Mouse (Mus musculus) T-helper 2 cell (primary cell): Measurements from ENCODE around the gene Nasp.

Experiments used
- in situ Hi-C: fragments of 300-600 bp; cut with MboI, MseI; formaldehyde crosslinking; loops from one replicate; pipeline ENCODE4 v1.15.1; 2025; ENCODE audit warnings: high pct_unique_total_duplicates

Nasp gene

DNA sequence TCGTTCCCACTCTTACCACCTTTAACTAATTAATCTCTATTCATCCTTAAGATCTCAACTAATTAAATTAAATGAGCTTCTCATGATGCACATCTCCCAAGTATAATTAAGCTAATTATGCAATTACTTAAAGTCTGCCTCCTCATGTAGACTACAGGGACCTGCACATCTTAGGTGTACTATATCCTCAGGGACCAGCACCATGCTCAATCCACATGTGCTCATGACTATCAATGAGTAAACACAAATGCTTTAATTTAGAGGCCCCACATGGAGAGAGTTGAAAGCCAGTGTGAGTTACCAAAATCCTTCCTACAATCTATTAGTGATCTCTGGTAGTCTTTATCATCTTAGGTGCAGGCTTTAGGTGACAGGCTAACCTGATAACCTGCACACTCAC, 7.5 kb upstream of the Nasp start:
- in situ Hi-C loops, result no loop called here

- in situ Hi-C loops, result no loop called here
Measured at GRCm38 (mm10) chr4:116627359-116627716, 403 bp downstream of the Nasp start.

GRCm38 (mm10) chr4:116626658-116627358, 933 bp downstream of the Nasp start:
- in situ Hi-C loops, result no loop called here

DNA sequence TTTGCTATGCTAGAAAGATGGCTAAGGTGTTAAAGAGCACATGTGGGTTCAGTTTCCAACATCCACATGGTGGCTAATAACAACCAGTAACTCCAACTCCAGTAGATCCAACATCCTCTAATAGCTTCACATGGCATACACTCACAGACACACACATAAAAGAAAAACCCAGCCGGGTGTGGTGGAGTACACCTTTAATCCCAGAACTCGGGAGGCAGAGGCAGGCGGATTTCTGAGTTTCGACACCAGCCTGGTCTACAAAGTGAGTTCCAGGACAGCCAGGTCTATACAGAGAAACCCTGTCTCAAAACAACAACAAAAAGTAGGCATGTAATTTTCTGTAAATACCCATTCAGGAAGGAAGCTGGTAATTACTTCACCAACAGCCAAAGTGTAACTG, 2.9 kb downstream of the Nasp start:
- in situ Hi-C loops, result no loop called here

- in situ Hi-C loops, result no loop called here
Measured at GRCm38 (mm10) chr4:116615237-116615636, 12.5 kb downstream of the Nasp start.

DNA sequence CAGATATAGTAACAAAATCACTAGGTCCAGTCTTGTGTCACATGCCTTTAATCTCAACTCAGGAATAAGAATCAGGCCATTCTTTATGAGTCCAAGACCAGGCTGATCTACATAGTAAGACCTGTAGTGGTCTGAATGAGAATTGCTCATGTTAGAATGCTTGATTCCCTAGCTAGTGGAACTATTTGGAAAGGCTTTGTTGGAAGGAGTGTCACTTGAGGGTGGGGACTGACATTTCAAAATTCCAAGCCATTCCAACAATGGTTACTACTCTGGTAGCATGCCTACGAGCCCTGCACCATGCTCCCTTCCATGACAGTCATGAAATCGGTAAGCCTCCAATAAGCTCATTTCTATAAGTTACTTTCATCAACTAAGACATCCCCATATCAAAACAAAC, 15.1 kb downstream of the Nasp start:
- in situ Hi-C loops, result no loop called here

GRCm38 (mm10) chr4:116596978-116597881, 30.5 kb downstream of the Nasp start:
- in situ Hi-C loops, result no loop called here

- in situ Hi-C loops, result no loop called here
Measured at GRCm38 (mm10) chr4:116596379-116596778, 31.4 kb downstream of the Nasp start, which contains the start of gene Ccdc17. TSS of gene Ccdc17 (plus strand) at chr4:116596654.

DNA sequence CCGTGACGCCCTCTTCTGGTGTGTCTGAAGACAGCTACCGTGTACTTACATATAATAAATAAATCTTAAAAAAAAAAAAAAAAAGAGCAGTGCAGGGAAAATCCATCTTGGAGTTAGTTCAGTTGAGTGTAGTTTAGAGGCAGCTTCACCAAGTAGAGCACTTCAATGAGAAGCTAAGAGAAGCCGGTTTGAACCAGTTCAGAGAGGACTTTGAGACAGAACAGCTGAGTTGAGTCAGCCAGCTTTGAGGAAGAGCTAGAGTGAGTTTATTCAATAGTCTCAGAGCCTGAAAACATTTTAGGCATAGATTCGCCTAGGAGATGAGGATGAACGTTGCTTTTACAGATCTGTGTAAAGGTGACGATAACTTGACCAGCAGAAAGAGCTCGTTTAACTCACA, 31.9 kb downstream of the Nasp start:
- in situ Hi-C loops, result no loop called here

GRCm38 (mm10) chr4:116558151-116558882, 69.4 kb downstream of the Nasp start:
- in situ Hi-C loops, result loop anchor here (10.0 kb wide), 1 partner anchor 724 kb away; the partner anchor contains the start of gene Mknk1

DNA sequence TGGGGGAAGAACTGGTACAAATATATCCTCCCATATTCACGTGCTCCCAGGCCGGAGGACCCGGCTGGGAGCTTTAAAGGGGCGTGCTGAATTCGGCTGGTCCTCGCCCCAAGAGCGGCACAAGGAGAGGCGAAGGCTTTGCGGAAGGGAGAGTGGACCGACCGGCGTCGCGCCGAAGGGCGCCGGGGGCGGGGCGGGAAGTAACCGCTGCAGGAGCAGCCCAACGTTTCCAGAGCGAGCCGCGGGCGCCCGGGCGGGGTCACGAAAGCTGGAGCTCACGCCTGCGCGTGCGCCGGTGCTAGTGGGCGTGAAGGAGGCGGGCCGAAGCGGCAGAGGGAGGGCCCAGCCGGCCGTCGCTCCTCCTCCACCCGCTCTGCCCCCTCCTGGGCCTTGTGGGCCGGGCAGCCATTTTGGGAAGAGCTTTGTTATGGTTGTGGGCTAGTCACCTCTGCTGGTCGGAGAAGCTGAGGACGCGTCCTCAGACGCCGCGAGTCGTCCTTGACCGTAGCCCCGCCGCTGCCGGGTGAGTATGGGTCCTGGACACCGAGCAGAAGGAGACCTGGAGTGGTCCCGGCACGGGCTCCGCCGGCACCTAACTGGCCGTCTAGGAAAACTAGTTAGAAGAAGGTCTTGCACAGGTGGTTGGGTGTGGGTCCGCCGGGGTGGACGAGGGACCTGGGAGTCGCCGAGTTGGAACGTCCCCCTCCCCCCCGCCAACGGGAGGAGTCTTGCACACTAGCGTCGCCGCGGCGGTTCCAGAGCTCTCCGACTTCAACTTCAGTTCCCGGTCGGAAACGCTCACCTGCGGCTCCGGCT, 70.2 kb downstream of the Nasp start, which contains the start of gene Gpbp1l1:
Gpbp1l1 (plus strand) TSS at position 353 of the 816 bp plus-strand sequence.
- in situ Hi-C loops, result loop anchor here (10.0 kb wide), 1 partner anchor 723 kb away; the partner anchor contains the start of gene Mknk1

- in situ Hi-C loops, result loop anchor here (10.0 kb wide), 1 partner anchor 722 kb away; the partner anchor contains the start of gene Mknk1
Measured at GRCm38 (mm10) chr4:116556561-116557305, 71.0 kb downstream of the Nasp start.

GRCm38 (mm10) chr4:116555413-116556300, 72.1 kb downstream of the Nasp start, which contains the start of gene Tmem69:
TSS of gene Tmem69 (minus strand) at chr4:116555936.
- in situ Hi-C loops, result loop anchor here (10.0 kb wide), 1 partner anchor 721 kb away; the partner anchor contains the start of gene Mknk1

GRCm38 (mm10) chr4:116553035-116553434, 74.7 kb downstream of the Nasp start:
- in situ Hi-C loops, result loop anchor here (10.0 kb wide), 1 partner anchor 718 kb away; the partner anchor contains the start of gene Mknk1
